Comparison of ENCODE assay signal across 8 mouse cellular contexts in genomic region chr5:113313998-113314397, GRCm38 (mm10). TPM values are rescaled to one million over a fixed set of nuclear protein-coding genes. Genes with fewer than 3 reads are reported as not detected.
DNase-seq lines count a peak whose midpoint lies in the region; ATAC-seq and TF ChIP-seq lines count a peak whose summit lies in the region.
"Had no signal": no experiment of that assay in that cellular context is flagged by ENCODE, and none has a peak within 500 bp of the region (broad histone marks: within the 10 kb centered on the region; RNA-seq: fewer than 3 reads in every experiment).

No protein-coding gene starts in this region.

- intact Hi-C loops in gastrocnemius, adult 2 months (cut with DNase I) = no loop called here

- H3K4me3 ChIP-seq in bone marrow, adult 2 months (replicated peaks; ENCODE audit: control insufficient read depth, low read depth, low read length) = no peak overlapping the region
- H3K4me3 ChIP-seq in cortical plate, adult 2 months (ENCODE audit: insufficient read depth, low read length) = no peak overlapping the region
- no peak overlapping the region for H3K4me3 ChIP-seq in gastrocnemius, adult 2 months
- H3K4me3 ChIP-seq in intestine, embryonic 16.5 days (ENCODE audit: low read length) = no peak overlapping the region
- no peak overlapping the region for H3K4me3 ChIP-seq in midbrain, embryonic 11.5 days (ENCODE audit: low read depth, low read length)

- H3K27ac ChIP-seq in bone marrow, adult 2 months (ENCODE audit: control insufficient read depth, insufficient read depth, low read depth, low read length, poor library complexity) = no peak overlapping the region
- H3K27ac ChIP-seq in cortical plate, adult 2 months (ENCODE audit: insufficient read depth, low read length) = no peak overlapping the region
- no peak overlapping the region for H3K27ac ChIP-seq in gastrocnemius, adult 2 months
- H3K27ac ChIP-seq in intestine, embryonic 16.5 days (ENCODE audit: low read length) = no peak overlapping the region
- H3K27ac ChIP-seq in midbrain, embryonic 11.5 days (ENCODE audit: low read depth, low read length) = no peak overlapping the region

- H3K4me2 ChIP-seq in intestine, embryonic 16.5 days (ENCODE audit: low read depth, low read length) = no peak overlapping the region
- peak overlapping the region; percentile 14; the same call in 1 of the 2 replicates for H3K4me2 ChIP-seq in midbrain, embryonic 11.5 days

- H3K9ac ChIP-seq in intestine, embryonic 16.5 days (ENCODE audit: low read depth, low read length) = no peak overlapping the region
- H3K9ac ChIP-seq in midbrain, embryonic 11.5 days (ENCODE audit: low read length) = peak overlapping the region; percentile 39

- 3% methylated on average over 24 of the region's 24 CpGs for WGBS in bone marrow, adult 2 months
- under 1% methylated on average over 24 of the region's 24 CpGs for WGBS in intestine, embryonic 16.5 days
- WGBS in midbrain, embryonic 11.5 days = 1% methylated on average over 24 of the region's 24 CpGs

- H3K36me3 ChIP-seq in intestine, embryonic 16.5 days (ENCODE audit: control insufficient read depth, insufficient read depth, low read length) = no peaks in the 10 kb centered on the region
- H3K36me3 ChIP-seq in midbrain, embryonic 11.5 days (ENCODE audit: control insufficient read depth, insufficient read depth, low read length) = no peaks in the 10 kb centered on the region
- no peaks in the 10 kb centered on the region for H3K36me3 ChIP-seq in splenic B cell, adult 2 months (ENCODE audit: control insufficient read depth, insufficient read depth, low read length, poor library complexity, severe bottlenecking)

- DNase-seq in gastrocnemius, adult 2 months = peak; percentile 76
- DNase-seq in left cerebral cortex, adult 8-10 months (ENCODE audit: low spot score in 2 of 2) = peak; percentile 80
- peak; percentile 98 for DNase-seq in midbrain, embryonic 11.5 days (ENCODE audit: low spot score, missing footprints)
- DNase-seq in splenic B cell, adult 2 months (ENCODE audit: low read depth, low spot score) = peak; percentile 23

- no peaks in the 10 kb centered on the region; the same call in 1 of the 2 replicates for H3K4me1 ChIP-seq in bone marrow, adult 2 months (ENCODE audit: control insufficient read depth, insufficient read depth, low read length)
- no peaks in the 10 kb centered on the region for H3K4me1 ChIP-seq in cortical plate, adult 2 months (ENCODE audit: control insufficient read depth, insufficient read depth, low read length)
- 0 out of 2 replicates have a peak, but pooled peaks cover 2% of the 10 kb centered on the region for H3K4me1 ChIP-seq in intestine, embryonic 16.5 days (ENCODE audit: control insufficient read depth, insufficient read depth, low read length)
- H3K4me1 ChIP-seq in midbrain, embryonic 11.5 days (ENCODE audit: control insufficient read depth, insufficient read depth, low read length) = peaks cover 6% of the 10 kb centered on the region; the same call in 1 of the 2 replicates

- ATAC-seq in intestine, embryonic 16.5 days = 0 out of 2 replicates have a peak, but pooled peaks have one; percentile 42
- ATAC-seq in midbrain, embryonic 11.5 days (ENCODE audit: low FRiP score) = peak; percentile 10; the same call in 1 of the 2 replicates

- no peak for TF ChIP-seq POLR2A in bone marrow, adult 2 months (IDR thresholded peaks at IDR 0.05; ENCODE audit: borderline replicate concordance, control insufficient read depth, low read depth, low read length)
- no peak for TF ChIP-seq POLR2A in cortical plate, adult 2 months (IDR thresholded peaks at IDR 0.05; ENCODE audit: extremely low read depth, insufficient read depth, low read length)

- H3K27me3 ChIP-seq in intestine, embryonic 16.5 days (replicated peaks; ENCODE audit: control insufficient read depth, insufficient read depth, low read length) = peaks cover 9% of the 10 kb centered on the region; the same call in 1 of the 2 replicates
- peaks cover 7% of the 10 kb centered on the region; the same call in 1 of the 2 replicates for H3K27me3 ChIP-seq in midbrain, embryonic 11.5 days (ENCODE audit: control insufficient read depth, insufficient read depth, low read length)
- H3K27me3 ChIP-seq in splenic B cell, adult 2 months (ENCODE audit: control insufficient read depth, insufficient read depth, low read length, poor library complexity, severe bottlenecking) = no peaks in the 10 kb centered on the region

- H3K9me3 ChIP-seq in intestine, embryonic 16.5 days (ENCODE audit: control insufficient read depth, low read length) = no peaks in the 10 kb centered on the region
- no peaks in the 10 kb centered on the region; the same call in 1 of the 2 replicates for H3K9me3 ChIP-seq in midbrain, embryonic 11.5 days (ENCODE audit: control insufficient read depth, low read length)

- TF ChIP-seq CTCF in bone marrow, adult 2 months (IDR thresholded peaks at IDR 0.05; ENCODE audit: control insufficient read depth, insufficient read depth, low read length) = peak; percentile 62
- TF ChIP-seq CTCF in cortical plate, adult 2 months (IDR thresholded peaks at IDR 0.05; ENCODE audit: extremely low read depth, insufficient read depth, low read length) = peak; percentile 81
- peak; percentile 92 for TF ChIP-seq CTCF in gastrocnemius, adult 2 months (IDR thresholded peaks at IDR 0.05)

RNA-seq across cellular contexts. Expression of gene Sgsm1, which starts 3.4 kb away (rescaled TPM):
- polyA plus RNA-seq in bone marrow, adult 2 months (2011; ENCODE audit: insufficient read depth, insufficient read length, low replicate concordance, missing spikeins) = not detected in 2 replicates
- polyA plus RNA-seq in cortical plate, adult 2 months (2012; rRNA removed) = 57.3 and 58.1 TPM in 2 replicates
- total RNA-seq in gastrocnemius, adult 2 months (2021) = under 1 TPM; 0.23 to 0.47 TPM
- polyA plus RNA-seq in intestine, embryonic 16.5 days (2015; fragmentation: Nextera tagmentation; extraction: Ambion mirVana) = 10.3 and 11.1 TPM in 2 replicates
- total RNA-seq in left cerebral cortex, adult 8-10 months (2022) = 100 to 1,000 TPM in 3 of 4 experiments, 10 to 100 TPM in 1; 84.7 to 123 (median 111) TPM
- polyA plus RNA-seq in midbrain, embryonic 11.5 days (2014; fragmentation: Nextera tagmentation; extraction: Ambion mirVana) = 10.8 TPM in 2 replicates

RNA-seq across cellular contexts. Expression of gene Aym1, which starts 43.1 kb away (rescaled TPM):
- polyA plus RNA-seq in bone marrow, adult 2 months (2011; ENCODE audit: insufficient read depth, insufficient read length, low replicate concordance, missing spikeins) = not detected in 2 replicates
- polyA plus RNA-seq in cortical plate, adult 2 months (2012; rRNA removed) = 0.25 and 0.32 TPM in 2 replicates
- total RNA-seq in gastrocnemius, adult 2 months (2021) = not detected
- polyA plus RNA-seq in intestine, embryonic 16.5 days (2015; fragmentation: Nextera tagmentation; extraction: Ambion mirVana) = not detected in 2 replicates
- total RNA-seq in left cerebral cortex, adult 8-10 months (2022) = not detected
- not detected in 2 replicates for polyA plus RNA-seq in midbrain, embryonic 11.5 days (2014; fragmentation: Nextera tagmentation; extraction: Ambion mirVana)
- polyA plus RNA-seq: gonadal fat pad, adult 2 months had no signal

Comparison
In these comparisons a context has a peak if more than half of its experiments do, and no peak if none do; other contexts are left out.
1. DNase-seq: peak in every context shown above with its lines; median percentile 98 in midbrain, embryonic 11.5 days; 80 in left cerebral cortex, adult 8-10 months; 76 in gastrocnemius, adult 2 months; 23 in splenic B cell, adult 2 months.